Comparison of ENCODE assay signal across 8 mouse cellular contexts in genomic region chr1:77972301-77972717, GRCm38 (mm10).
A peak's percentile ranks its signal among the peaks of the same experiment; 100 is the strongest.
DNase-seq lines count a peak whose midpoint lies in the region; ATAC-seq and TF ChIP-seq lines count a peak whose summit lies in the region.

No protein-coding gene starts in this region.

- H3K4me2 ChIP-seq in liver, postnatal 0 days (ENCODE audit: low read depth, low read length), result no peak overlapping the region

- H3K36me3 ChIP-seq in liver, postnatal 0 days (replicated peaks; ENCODE audit: insufficient read depth, low read length), result no peaks in the 10 kb centered on the region

- no peaks in the 10 kb centered on the region for H3K27me3 ChIP-seq in liver, postnatal 0 days (ENCODE audit: insufficient read depth, low read length)

- DNase-seq in urinary bladder, postnatal 36 days (ENCODE audit: low spot score in 2 of 2), result peak; percentile 21 to 34
- no peak for DNase-seq in urinary bladder, adult 2 months (ENCODE audit: low spot score)
- peak; percentile 16 for DNase-seq in cerebellum, adult 8-10 months
- DNase-seq in frontal cortex, postnatal 25 days (ENCODE audit: low spot score in 2 of 2), result peak; percentile 34 to 35
- peak; percentile 52 for DNase-seq in kidney, adult 9 months
- DNase-seq in liver, postnatal 0 days, result peak; percentile 57
- DNase-seq in ovary, postnatal 36 days (ENCODE audit: low spot score), result peak; percentile 42

- 14% methylated on average over 9 of the region's 9 CpGs for WGBS in liver, postnatal 0 days (ENCODE audit: insufficient replicate concordance)

- no peak overlapping the region for H3K27ac ChIP-seq in liver, postnatal 0 days (ENCODE audit: low read depth)

- no peaks in the 10 kb centered on the region for H3K9me3 ChIP-seq in liver, postnatal 0 days (ENCODE audit: low read length)

- no peaks in the 10 kb centered on the region for H3K4me1 ChIP-seq in liver, postnatal 0 days (ENCODE audit: insufficient read depth)

- no peak for ATAC-seq in liver, postnatal 0 days
- ATAC-seq in monocyte, adult 5-6 weeks (replicated peaks; ENCODE audit: insufficient number of reproducible peaks, low FRiP score, low TSS enrichment, poor library complexity, severe bottlenecking), result no peak

- no peak overlapping the region for H3K4me3 ChIP-seq in liver, postnatal 0 days (ENCODE audit: low read depth, low read length)

- peak; percentile 70 for TF ChIP-seq CTCF in liver, postnatal 0 days (IDR thresholded peaks at IDR 0.05; ENCODE audit: low read depth)

- H3K9ac ChIP-seq in liver, postnatal 0 days (replicated peaks), result no peak overlapping the region

- TF ChIP-seq EP300 in liver, postnatal 0 days (IDR thresholded peaks at IDR 0.05; ENCODE audit: low read depth), result no peak
